Mouse (Mus musculus) lung, postnatal 0 days (tissue): ENCODE measurements at regions not wholly inside any gene's neighbourhood (a gene's known extent, or its start where the extent isn't known, plus 50 kb on each side); places are given as distances from the start of the nearest gene placed in this dataset.

Experiments
- ATAC-seq: fragments of 200-750 bp; cut with Nextera tagmentation; 2 replicates; pipeline ENCODE4 v1.8.0; 2017; ENCODE audit warnings: moderate library complexity
- DNase-seq: peaks from one replicate; pipeline ENCODE4 v3.0.0-alpha.2; 2016; ENCODE audit warnings: low spot score
- H3K27ac ChIP-seq: fragments of 300-500 bp; sonication (generic); 2 replicates; pipeline ENCODE4 v1.5.1; 2014; ENCODE audit warnings: antibody characterized with exemption, mild to moderate bottlenecking, low read length, mixed read lengths
- H3K27me3 ChIP-seq: fragments of 300-500 bp; sonication (generic); replicated peaks from 2 replicates; pipeline ENCODE4 v1.6.1; 2014; ENCODE audit warnings: low read length, mixed read lengths; ENCODE audit not compliant: insufficient read depth
- H3K36me3 ChIP-seq: fragments of 300-500 bp; sonication (generic); 2 replicates; pipeline ENCODE4 v1.6.1; 2014; ENCODE audit warnings: low read length, mixed read lengths; ENCODE audit not compliant: insufficient read depth
- H3K4me1 ChIP-seq: fragments of 300-500 bp; sonication (generic); 2 replicates; pipeline ENCODE4 v1.6.1; 2014; ENCODE audit warnings: antibody characterized with exemption, low read depth, low read length, mixed read lengths; ENCODE audit not compliant: insufficient read depth
- H3K4me2 ChIP-seq: fragments of 300-500 bp; sonication (generic); replicated peaks from 2 replicates; pipeline ENCODE4 v1.6.1; 2014; ENCODE audit warnings: low read depth, mild to moderate bottlenecking, low read length, moderate library complexity, mixed read lengths
- H3K4me3 ChIP-seq: fragments of 300-500 bp; sonication (generic); 2 replicates; pipeline ENCODE4 v1.5.1; 2014; ENCODE audit warnings: low read depth, low read length
- H3K9ac ChIP-seq: fragments of 300-500 bp; sonication (generic); replicated peaks from 2 replicates; pipeline ENCODE4 v1.6.1; 2014; ENCODE audit warnings: low read depth, mild to moderate bottlenecking
- H3K9me3 ChIP-seq: fragments of 300-500 bp; sonication (generic); 2 replicates; pipeline ENCODE4 v1.6.1; 2016; ENCODE audit warnings: low read length, mixed read lengths
- CTCF ChIP-seq: IDR thresholded peaks from 2 replicates; pipeline ENCODE4 v1.5.1; 2016; ENCODE audit warnings: antibody characterized with exemption, mild to moderate bottlenecking
- EP300 ChIP-seq: IDR thresholded peaks from 2 replicates; pipeline ENCODE4 v1.6.1; 2016; ENCODE audit warnings: antibody characterized with exemption, mild to moderate bottlenecking, control low read depth
- whole genome bisulfite sequencing: fragments of 180-500 bp; shearing (Covaris S2); extraction: QIAGEN DNeasy Blood & Tissue Kit; methylation state at CpG from one replicate; pipeline ENCODE4 v1.1.7; 2014; 5-methylcytosine and 5-hydroxymethylcytosine counted together

DNA sequence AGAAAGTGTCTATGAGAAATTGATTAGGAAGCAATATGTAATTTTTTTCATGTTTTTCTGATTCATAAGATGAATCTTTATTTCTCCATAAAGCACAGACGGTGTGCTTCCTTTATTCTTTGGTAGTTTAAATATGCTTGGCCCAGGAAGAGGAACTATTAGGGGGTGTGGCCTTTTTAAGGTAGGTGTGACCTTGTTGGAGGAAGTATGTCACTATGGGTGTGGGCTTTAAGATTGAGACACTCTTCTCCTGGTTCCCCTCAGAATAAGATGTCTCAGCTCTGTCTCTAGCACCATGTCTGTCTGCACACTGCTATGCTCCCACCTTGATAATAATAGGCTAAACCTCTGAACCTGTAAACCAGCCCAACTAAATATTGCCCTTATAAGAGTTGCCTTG lies 54.8 kb upstream of the Ccdc88a start:
- Histone ChIP-seq H3K4me1 (no peaks in the 10 kb centered on the region), H3K9ac (no peak overlapping the region), H3K27ac (no peak overlapping the region), H3K9me3 (no peaks in the 10 kb centered on the region), H3K4me2 (no peak overlapping the region), H3K4me3 (no peak overlapping the region), H3K36me3 (no peaks in the 10 kb centered on the region), H3K27me3 (no peaks in the 10 kb centered on the region)
- TF ChIP-seq CTCF = no peak
- no peak for TF ChIP-seq EP300
- ATAC-seq = no peak
- 77% methylated on average over 1 of the region's 1 CpGs for WGBS
- DNase-seq = peak; percentile 29

GRCm38 (mm10) chr11:29310584-29310983 lies 62.9 kb upstream of the Ccdc88a start:
- no peak for ATAC-seq
- no peak overlapping the region for H3K27ac ChIP-seq
- H3K4me2 ChIP-seq = no peak overlapping the region
- H3K9ac ChIP-seq = no peak overlapping the region
- H3K27me3 ChIP-seq = no peaks in the 10 kb centered on the region
- H3K36me3 ChIP-seq = no peaks in the 10 kb centered on the region
- TF ChIP-seq CTCF = no peak
- no peak for TF ChIP-seq EP300
- H3K9me3 ChIP-seq = no peaks in the 10 kb centered on the region
- DNase-seq = no peak
- H3K4me1 ChIP-seq = no peaks in the 10 kb centered on the region
- no peak overlapping the region for H3K4me3 ChIP-seq

DNA sequence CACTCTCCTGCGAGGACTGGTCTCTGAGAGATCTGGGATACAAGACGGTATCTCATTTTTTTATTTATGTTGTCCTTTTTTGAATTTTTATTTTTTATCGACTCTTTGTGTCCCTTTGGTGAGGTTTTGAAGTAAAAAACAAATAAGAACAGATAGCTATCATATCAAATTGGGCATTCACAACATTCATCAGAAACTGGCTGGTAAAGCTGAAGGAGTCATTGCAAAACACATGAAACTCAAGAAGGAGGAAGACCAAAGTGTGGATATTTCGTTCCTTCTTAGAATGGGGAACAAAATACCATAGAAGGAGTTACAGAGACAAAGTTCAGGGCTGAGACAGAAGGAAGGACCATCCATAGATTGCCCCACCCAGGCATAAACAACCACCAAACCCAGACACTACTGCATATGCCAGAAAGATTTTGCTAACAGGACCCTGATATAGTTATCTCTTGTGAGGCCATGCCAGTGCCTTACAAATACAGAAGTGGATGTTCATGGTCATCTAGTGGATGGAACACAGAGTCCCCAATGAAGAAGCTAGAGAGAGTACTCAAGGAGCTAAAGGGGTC lies 60.9 kb upstream of the Cfap36 start:
- Histone ChIP-seq H3K4me3 (no peak overlapping the region), H3K9ac (no peak overlapping the region), H3K4me1 (no peaks in the 10 kb centered on the region), H3K36me3 (no peaks in the 10 kb centered on the region), H3K27ac (no peak overlapping the region), H3K9me3 (no peaks in the 10 kb centered on the region), H3K27me3 (no peaks in the 10 kb centered on the region), H3K4me2 (no peak overlapping the region)
- WGBS = 81% methylated on average over 4 of the region's 4 CpGs
- ATAC-seq (no peak), DNase-seq (no peak)
- TF ChIP-seq EP300 (no peak), CTCF (no peak)

DNA sequence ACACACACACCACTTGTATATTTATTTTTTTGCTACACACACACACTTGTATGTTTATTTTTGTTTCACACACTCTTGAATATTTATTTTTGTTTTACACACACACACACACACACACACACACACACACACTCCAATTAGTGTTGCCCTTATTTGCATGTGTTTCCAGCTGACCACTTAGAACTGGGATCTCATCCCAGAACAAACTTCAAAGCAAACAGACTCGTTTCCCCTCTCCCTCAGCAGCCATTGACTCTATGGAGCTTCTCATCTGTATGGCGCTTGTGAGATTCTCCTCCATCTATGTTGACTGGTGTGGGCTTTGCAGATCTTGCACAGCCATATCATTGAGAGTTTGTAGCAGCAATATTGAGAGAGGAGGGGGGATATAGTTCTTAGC lies 53.3 kb upstream of the Cfap36 start:
- Histone ChIP-seq H3K4me1 (no peaks in the 10 kb centered on the region), H3K4me3 (no peak overlapping the region), H3K36me3 (no peaks in the 10 kb centered on the region), H3K9me3 (no peaks in the 10 kb centered on the region), H3K9ac (no peak overlapping the region), H3K27me3 (no peaks in the 10 kb centered on the region), H3K4me2 (no peak overlapping the region), H3K27ac (no peak overlapping the region)
- WGBS = 31% methylated on average over 2 of the region's 2 CpGs
- no peak for TF ChIP-seq CTCF
- no peak for TF ChIP-seq EP300
- no peak for DNase-seq
- no peak for ATAC-seq
